Mouse (Mus musculus) skeletal muscle tissue, adult 2 months (tissue): ENCODE results near the gene Pno1.

Experiments used
- DNase-seq: peaks from one replicate; pipeline ENCODE4 v3.0.0-alpha.2; 2012; ENCODE audit warnings: low read depth, low spot score

Gene Pno1

GRCm38 (mm10) chr11:17180753-17181152, 30.6 kb downstream of the Pno1 start:
- no peak for DNase-seq

GRCm38 (mm10) chr11:17176638-17177037, 34.7 kb downstream of the Pno1 start:
- DNase-seq, result no peak

- no peak for DNase-seq
These were observed 39.1 kb downstream of the Pno1 start for GRCm38 (mm10) chr11:17172300-17172699.

GRCm38 (mm10) chr11:17170938-17171729, 40.2 kb downstream of the Pno1 start:
- DNase-seq, result no peak

- DNase-seq, result no peak
These were observed 42.1 kb downstream of the Pno1 start for GRCm38 (mm10) chr11:17169262-17169661.

- DNase-seq, result no peak
These were observed 44.7 kb downstream of the Pno1 start for GRCm38 (mm10) chr11:17166627-17167026.

GRCm38 (mm10) chr11:17163956-17164355, 47.4 kb downstream of the Pno1 start:
- no peak for DNase-seq

GRCm38 (mm10) chr11:17160242-17160641, 51.1 kb downstream of the Pno1 start:
- peak; percentile 45 for DNase-seq

GRCm38 (mm10) chr11:17159738-17160241, 51.6 kb downstream of the Pno1 start:
- no peak for DNase-seq

GRCm38 (mm10) chr11:17158858-17159737, 52.3 kb downstream of the Pno1 start, which contains the start of gene Ppp3r1:
TSS of gene Ppp3r1 (plus strand) at chr11:17159263.
- DNase-seq, result peak; percentile 97
